Mouse (Mus musculus) stomach, embryonic 15.5 days (tissue): ENCODE measurements at regions not wholly inside any gene's neighbourhood (a gene's known extent, or its start where the extent isn't known, plus 50 kb on each side); places are given as distances from the start of the nearest gene placed in this dataset.

Experiments used
- ATAC-seq: fragments of 200-750 bp; cut with Nextera tagmentation; 2 replicates; pipeline ENCODE4 v1.8.0; 2017; ENCODE audit warnings: low read depth, moderate number of reproducible peaks, moderate TSS enrichment; ENCODE audit not compliant: insufficient read depth, low FRiP score
- H3K27ac ChIP-seq: fragments of 300-500 bp; sonication (generic); 2 replicates; pipeline ENCODE4 v1.5.1; 2015; ENCODE audit warnings: mild to moderate bottlenecking, inconsistent platforms
- H3K27me3 ChIP-seq: fragments of 300-500 bp; sonication (generic); replicated peaks from 2 replicates; pipeline ENCODE4 v1.6.1; 2015; ENCODE audit warnings: inconsistent platforms
- H3K36me3 ChIP-seq: fragments of 300-500 bp; sonication (generic); 2 replicates; pipeline ENCODE4 v1.6.1; 2015; ENCODE audit warnings: inconsistent platforms
- H3K4me1 ChIP-seq: fragments of 300-500 bp; sonication (generic); 2 replicates; pipeline ENCODE4 v1.6.1; 2015; ENCODE audit warnings: inconsistent platforms
- H3K4me2 ChIP-seq: fragments of 300-500 bp; sonication (generic); 2 replicates; pipeline ENCODE4 v1.6.1; 2015; ENCODE audit warnings: mild to moderate bottlenecking, inconsistent platforms
- H3K4me3 ChIP-seq: fragments of 300-500 bp; sonication (generic); replicated peaks from 2 replicates; pipeline ENCODE4 v1.5.1; 2015; ENCODE audit warnings: inconsistent platforms
- H3K9ac ChIP-seq: fragments of 300-500 bp; sonication (generic); 2 replicates; pipeline ENCODE4 v1.6.1; 2015; ENCODE audit warnings: inconsistent platforms
- H3K9me3 ChIP-seq: fragments of 300-500 bp; sonication (generic); 2 replicates; pipeline ENCODE4 v1.6.1; 2016; ENCODE audit warnings: inconsistent platforms
- WGBS: fragments of 180-500 bp; shearing (Covaris S2); methylation state at CpG from one replicate; pipeline ENCODE4 v1.1.7; 2015; 5-methylcytosine and 5-hydroxymethylcytosine counted together

GRCm38 (mm10) chr9:118204456-118204855 is 54.5 kb upstream of the Cmc1 start:
- H3K4me3 ChIP-seq, result no peak overlapping the region
- no peak for ATAC-seq
- no peaks in the 10 kb centered on the region for H3K36me3 ChIP-seq
- H3K9me3 ChIP-seq, result no peaks in the 10 kb centered on the region
- H3K27ac ChIP-seq, result no peak overlapping the region
- H3K4me1 ChIP-seq, result no peaks in the 10 kb centered on the region
- WGBS, result 85% methylated on average over 9 of the region's 9 CpGs
- H3K9ac ChIP-seq, result no peak overlapping the region
- no peaks in the 10 kb centered on the region for H3K27me3 ChIP-seq
- no peak overlapping the region for H3K4me2 ChIP-seq

GRCm38 (mm10) chr9:118206483-118206882 is 56.5 kb upstream of the Cmc1 start:
- Histone ChIP-seq H3K36me3 (no peaks in the 10 kb centered on the region), H3K4me3 (no peak overlapping the region), H3K4me2 (no peak overlapping the region), H3K9ac (no peak overlapping the region), H3K27me3 (no peaks in the 10 kb centered on the region), H3K27ac (no peak overlapping the region), H3K9me3 (no peaks in the 10 kb centered on the region), H3K4me1 (no peaks in the 10 kb centered on the region)
- WGBS, result 88% methylated on average over 7 of the region's 7 CpGs
- ATAC-seq, result no peak

DNA sequence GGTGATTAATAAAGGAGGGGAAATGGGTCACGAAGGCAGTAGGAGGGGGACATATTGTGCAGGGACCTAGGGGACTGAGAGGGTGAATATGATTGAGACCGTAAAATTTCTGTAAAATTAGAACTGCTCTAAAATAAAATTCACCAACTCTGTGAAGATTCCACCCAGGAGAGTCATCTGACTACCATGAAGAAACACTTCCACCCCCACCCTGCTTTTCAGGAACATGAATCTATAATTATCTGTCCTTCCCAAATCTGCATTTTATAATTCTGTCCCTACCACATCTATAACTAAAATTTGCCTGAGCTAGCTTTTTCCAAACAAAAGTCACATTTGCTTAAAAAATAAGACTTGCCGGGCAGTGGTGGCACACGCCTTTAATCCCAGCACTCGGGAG is 69.7 kb upstream of the Cmc1 start:
- ATAC-seq, result no peak
- Histone ChIP-seq H3K9me3 (no peaks in the 10 kb centered on the region), H3K36me3 (no peaks in the 10 kb centered on the region), H3K4me3 (no peak overlapping the region), H3K27me3 (no peaks in the 10 kb centered on the region), H3K4me1 (no peaks in the 10 kb centered on the region), H3K9ac (no peak overlapping the region), H3K27ac (no peak overlapping the region), H3K4me2 (no peak overlapping the region)
- 94% methylated on average over 5 of the region's 5 CpGs for WGBS

DNA sequence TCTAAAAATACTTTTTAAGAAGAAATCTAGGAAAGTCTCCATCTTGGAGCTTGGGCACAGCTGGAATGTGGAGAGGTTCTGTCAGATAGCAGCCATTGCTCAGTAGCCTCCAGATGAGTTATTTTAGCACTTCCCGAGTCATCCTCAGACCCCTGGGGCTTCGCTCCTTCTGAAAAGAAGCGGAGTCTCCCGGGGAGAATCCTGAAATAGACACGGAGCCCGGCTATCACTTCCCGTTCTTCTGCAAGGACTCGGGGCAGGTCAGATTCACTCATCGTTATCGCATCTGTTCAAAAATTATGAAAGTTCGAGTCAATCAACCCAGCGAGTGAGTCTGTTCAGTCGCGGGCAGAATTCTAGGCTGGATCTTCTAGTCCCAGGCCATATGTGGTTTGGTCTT is 71.2 kb upstream of the Cmc1 start:
- H3K4me1 ChIP-seq, result no peaks in the 10 kb centered on the region
- no peaks in the 10 kb centered on the region for H3K9me3 ChIP-seq
- no peak overlapping the region for H3K4me3 ChIP-seq
- no peak overlapping the region for H3K9ac ChIP-seq
- no peak overlapping the region for H3K4me2 ChIP-seq
- H3K27me3 ChIP-seq, result no peaks in the 10 kb centered on the region
- no peak for ATAC-seq
- H3K36me3 ChIP-seq, result no peaks in the 10 kb centered on the region
- WGBS, result 85% methylated on average over 14 of the region's 14 CpGs
- no peak overlapping the region for H3K27ac ChIP-seq

DNA sequence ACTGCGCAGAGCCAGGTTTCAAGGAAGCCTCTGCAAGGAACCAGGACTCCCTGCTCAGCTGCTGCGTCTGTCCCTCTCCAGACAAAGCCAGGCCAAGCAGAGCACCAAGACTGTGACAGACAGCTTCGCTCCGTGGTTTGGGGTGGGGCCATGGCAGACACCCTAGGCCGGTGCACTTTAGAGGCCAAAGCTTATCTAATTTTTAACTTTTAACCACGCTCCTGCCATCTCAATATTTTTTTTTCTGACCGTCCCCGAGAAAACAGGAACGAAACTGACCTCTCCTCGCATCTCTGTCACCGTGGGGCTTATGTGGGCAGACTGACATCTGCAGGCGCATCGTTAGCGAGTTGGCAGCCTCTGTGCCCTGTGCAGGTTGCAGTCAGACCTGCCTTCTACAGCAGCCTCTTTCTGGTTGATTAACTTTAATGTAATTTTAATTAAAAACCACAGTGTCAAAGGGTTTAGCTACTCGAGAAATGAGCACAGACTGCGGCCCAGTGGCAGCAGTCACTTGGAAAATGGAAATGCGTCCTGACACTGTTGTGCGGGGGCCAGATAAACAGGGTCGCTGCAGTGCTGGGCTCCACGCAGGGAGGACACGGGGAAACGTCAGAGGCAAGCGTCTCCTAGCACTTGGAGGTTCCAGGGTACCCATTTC is 77.6 kb upstream of the Cmc1 start:
- H3K36me3 ChIP-seq, result no peaks in the 10 kb centered on the region
- no peak overlapping the region for H3K27ac ChIP-seq
- no peaks in the 10 kb centered on the region for H3K4me1 ChIP-seq
- no peak overlapping the region for H3K4me2 ChIP-seq
- H3K9me3 ChIP-seq, result no peaks in the 10 kb centered on the region
- no peaks in the 10 kb centered on the region for H3K27me3 ChIP-seq
- 59% methylated on average over 23 of the region's 23 CpGs for WGBS
- ATAC-seq, result no peak
- H3K9ac ChIP-seq, result no peak overlapping the region
- H3K4me3 ChIP-seq, result no peak overlapping the region

- no peaks in the 10 kb centered on the region for H3K4me1 ChIP-seq
- ATAC-seq, result no peak
- no peak overlapping the region for H3K9ac ChIP-seq
- no peaks in the 10 kb centered on the region for H3K9me3 ChIP-seq
- H3K36me3 ChIP-seq, result no peaks in the 10 kb centered on the region
- no peak overlapping the region for H3K4me3 ChIP-seq
- no peaks in the 10 kb centered on the region for H3K27me3 ChIP-seq
- WGBS, result 71% methylated on average over 19 of the region's 19 CpGs
- no peak overlapping the region for H3K27ac ChIP-seq
- H3K4me2 ChIP-seq, result no peak overlapping the region
Observed at GRCm38 (mm10) chr9:118228691-118229427, 78.9 kb upstream of the Cmc1 start.

DNA sequence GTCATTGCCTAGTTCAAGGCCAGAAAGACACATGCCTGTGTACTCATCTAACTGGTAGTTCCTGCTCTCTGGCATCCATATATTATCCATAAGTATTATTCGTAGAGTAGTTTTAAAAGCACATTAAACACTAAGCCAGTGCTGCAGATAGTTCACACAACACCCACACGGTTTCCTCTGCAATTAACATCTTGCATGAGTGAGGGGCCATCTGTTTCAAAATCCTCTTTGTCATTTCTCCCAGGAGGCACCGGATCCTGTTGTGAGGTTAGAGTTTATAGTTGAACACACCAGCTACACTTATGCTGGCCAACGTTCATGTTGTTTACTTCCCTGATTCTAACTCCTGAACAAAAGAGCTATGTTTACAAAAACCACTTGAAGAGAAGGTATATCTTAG is 90.7 kb upstream of the Cmc1 start:
- no peak overlapping the region for H3K27ac ChIP-seq

DNA sequence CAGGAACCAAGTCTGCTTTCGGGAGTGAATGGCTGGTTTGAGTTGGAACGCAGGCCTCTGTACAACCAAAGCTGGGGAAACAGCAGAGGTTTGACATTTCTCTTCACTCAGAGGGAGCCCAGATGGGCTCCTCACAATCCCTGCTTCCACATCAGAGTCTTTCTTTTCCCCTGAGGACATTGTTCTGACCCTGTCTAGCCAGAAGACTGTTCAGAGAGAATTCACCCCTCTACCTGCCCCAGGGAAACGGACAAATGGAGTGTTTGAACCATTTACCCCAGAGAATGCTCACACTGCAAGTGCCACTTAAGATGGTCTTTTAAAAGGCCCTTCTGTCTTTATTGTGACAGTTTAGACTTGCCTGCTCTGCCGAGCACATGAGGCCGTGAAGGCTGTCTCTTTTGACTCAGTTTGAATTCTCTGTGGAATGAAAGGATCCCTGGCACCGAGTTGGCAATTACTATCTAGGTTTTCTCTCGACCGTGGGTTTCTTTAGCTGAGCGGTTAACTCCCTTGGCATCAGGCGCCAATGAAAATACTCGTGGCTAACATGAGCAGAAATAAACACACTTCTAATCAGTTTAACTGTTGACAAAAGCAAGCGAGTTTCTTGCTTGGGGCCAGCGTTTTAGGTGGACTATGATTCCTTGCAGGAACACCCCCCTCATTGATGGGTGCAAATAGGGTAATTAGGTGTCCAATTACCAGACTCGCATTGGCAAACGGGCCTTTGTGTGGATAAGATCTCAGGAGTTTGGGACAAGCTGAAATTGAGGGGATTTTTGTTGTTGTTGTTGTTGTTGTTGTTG is 97.0 kb upstream of the Cmc1 start:
- Histone ChIP-seq H3K36me3 (no peaks in the 10 kb centered on the region), H3K4me3 (no peak overlapping the region), H3K4me1 (no peaks in the 10 kb centered on the region), H3K27me3 (no peaks in the 10 kb centered on the region), H3K9ac (no peak overlapping the region), H3K27ac (no peak overlapping the region), H3K4me2 (no peak overlapping the region), H3K9me3 (no peaks in the 10 kb centered on the region)
- WGBS, result 50% methylated on average over 15 of the region's 15 CpGs
- no peak for ATAC-seq

More for the DNA sequence above, 90.7 kb upstream of the Cmc1 start:
- no peak for ATAC-seq
- Histone ChIP-seq H3K4me2 (no peak overlapping the region), H3K36me3 (no peaks in the 10 kb centered on the region), H3K9ac (no peak overlapping the region), H3K27me3 (no peaks in the 10 kb centered on the region), H3K4me3 (no peak overlapping the region), H3K4me1 (no peaks in the 10 kb centered on the region), H3K9me3 (no peaks in the 10 kb centered on the region)
- 47% methylated on average over 4 of the region's 4 CpGs for WGBS

DNA sequence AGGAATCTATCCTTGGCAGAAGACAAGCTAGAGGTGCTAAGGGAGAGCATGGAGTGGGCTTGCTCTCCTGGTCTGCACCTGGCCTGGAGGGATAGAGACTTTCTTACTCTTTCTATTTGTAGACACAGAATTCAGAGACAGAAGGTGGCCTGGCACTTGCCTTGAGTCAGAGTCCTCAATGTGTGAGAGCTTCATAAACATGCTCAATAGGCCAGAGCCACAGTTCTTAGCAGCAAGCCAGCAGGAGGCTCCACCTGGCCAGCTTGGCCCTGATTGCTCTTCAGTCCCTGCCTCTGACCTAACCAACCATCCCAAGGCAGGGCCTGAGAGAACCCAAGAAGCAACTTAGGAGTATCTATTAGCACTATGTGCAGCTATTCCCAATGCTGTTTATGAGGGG is 103.9 kb upstream of the Cmc1 start:
- Histone ChIP-seq H3K27me3 (no peaks in the 10 kb centered on the region), H3K9ac (no peak overlapping the region), H3K4me3 (no peak overlapping the region), H3K9me3 (no peaks in the 10 kb centered on the region), H3K27ac (no peak overlapping the region), H3K36me3 (no peaks in the 10 kb centered on the region), H3K4me2 (no peak overlapping the region), H3K4me1 (no peaks in the 10 kb centered on the region)
- ATAC-seq, result no peak

DNA sequence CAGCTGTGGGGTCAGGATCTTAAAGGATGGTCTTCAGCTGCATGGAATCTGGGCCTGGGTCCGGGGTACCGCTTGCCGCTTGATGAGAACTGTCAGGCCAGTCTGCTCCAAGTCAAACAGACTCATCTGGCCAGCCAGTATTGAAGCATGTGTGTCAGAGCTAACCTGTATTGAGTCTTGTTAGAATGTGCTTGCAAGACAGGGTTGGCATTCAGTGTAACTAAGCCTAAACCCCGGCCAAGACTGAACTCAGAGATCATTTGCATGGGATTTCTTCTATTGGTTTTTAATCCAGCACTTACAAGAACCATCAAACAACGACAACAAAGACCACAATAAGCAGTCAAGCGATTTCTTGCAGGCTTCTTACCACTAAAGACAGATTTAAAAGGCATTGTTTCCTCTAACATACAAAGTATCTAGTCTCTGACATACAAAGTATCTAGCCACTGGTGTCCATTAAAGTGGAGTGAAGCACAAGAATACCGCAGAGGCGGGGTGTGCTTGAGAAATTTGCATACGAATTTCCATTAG is 105.3 kb upstream of the Cmc1 start:
- H3K27ac ChIP-seq, result no peak overlapping the region
- 55% methylated on average over 9 of the region's 9 CpGs for WGBS
- no peak overlapping the region for H3K9ac ChIP-seq
- no peak overlapping the region for H3K4me3 ChIP-seq
- H3K9me3 ChIP-seq, result no peaks in the 10 kb centered on the region
- ATAC-seq, result no peak
- H3K36me3 ChIP-seq, result no peaks in the 10 kb centered on the region
- H3K4me1 ChIP-seq, result no peaks in the 10 kb centered on the region
- H3K4me2 ChIP-seq, result no peak overlapping the region
- no peaks in the 10 kb centered on the region for H3K27me3 ChIP-seq

DNA sequence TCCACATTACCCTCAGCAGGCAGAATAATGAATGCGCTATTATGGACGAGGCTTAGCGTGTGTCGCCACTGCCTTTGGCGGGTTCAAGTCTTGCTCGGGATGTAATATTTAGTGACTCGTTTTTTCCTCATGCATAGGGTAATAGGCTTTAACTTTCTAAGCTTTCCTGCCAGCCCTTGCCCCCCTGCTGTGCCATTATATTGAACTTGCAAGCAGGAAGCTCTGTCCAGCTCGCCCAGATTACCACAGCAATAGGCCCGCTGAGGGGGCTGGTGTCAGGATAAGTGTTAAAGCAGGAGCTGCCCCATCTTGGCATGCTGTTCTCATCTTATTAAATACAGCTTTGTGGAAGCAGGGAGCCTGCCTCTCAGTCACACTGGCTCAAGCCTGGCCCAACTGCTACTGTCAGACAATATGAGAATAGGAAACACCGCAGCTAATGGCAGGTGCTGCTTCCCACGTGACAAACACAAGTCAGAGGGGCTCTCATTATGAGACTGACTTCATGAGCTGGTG is 105.8 kb upstream of the Cmc1 start:
- no peak for ATAC-seq
- H3K9me3 ChIP-seq, result no peaks in the 10 kb centered on the region
- 39% methylated on average over 11 of the region's 11 CpGs for WGBS

GRCm38 (mm10) chr9:118266298-118266697 is 116.3 kb upstream of the Cmc1 start:
- Histone ChIP-seq H3K36me3 (no peaks in the 10 kb centered on the region), H3K4me2 (no peak overlapping the region), H3K9me3 (no peaks in the 10 kb centered on the region), H3K4me3 (no peak overlapping the region), H3K27me3 (no peaks in the 10 kb centered on the region), H3K9ac (no peak overlapping the region), H3K27ac (no peak overlapping the region), H3K4me1 (no peaks in the 10 kb centered on the region)
- no peak for ATAC-seq
- 62% methylated on average over 5 of the region's 5 CpGs for WGBS

More for the DNA sequence above, 105.8 kb upstream of the Cmc1 start:
- no peaks in the 10 kb centered on the region for H3K4me1 ChIP-seq
- H3K9ac ChIP-seq, result no peak overlapping the region
- H3K27ac ChIP-seq, result no peak overlapping the region
- no peak overlapping the region for H3K4me2 ChIP-seq
- H3K36me3 ChIP-seq, result no peaks in the 10 kb centered on the region
- H3K4me3 ChIP-seq, result no peak overlapping the region
- H3K27me3 ChIP-seq, result no peaks in the 10 kb centered on the region
